Mouse (Mus musculus): Measurements from ENCODE around the gene Hoxa11. TPM values are rescaled to one million over a fixed set of nuclear protein-coding genes. Genes with fewer than 3 reads are reported as not detected.

The Hoxa11 gene
- polyA plus RNA-seq, 1 experiment from 2014 or later: not detected

GRCm38 (mm10) chr6:52244471-52245039 lies 1.1 kb downstream of the Hoxa11 start:
- Histone ChIP-seq H3K36me3 (ENCODE audit: control insufficient read depth, insufficient read depth, low read length) (no peaks in the 10 kb centered on the region), H3K4me2 (ENCODE audit: low read length) (no peak overlapping the region), H3K4me1 (ENCODE audit: control insufficient read depth, insufficient read depth, low read length) (no peaks in the 10 kb centered on the region), H3K9me3 (ENCODE audit: control insufficient read depth, low read length) (no peaks in the 10 kb centered on the region), H3K27me3 (ENCODE audit: control insufficient read depth, insufficient read depth, low read length) (peaks cover 100% of the 10 kb centered on the region), H3K9ac (replicated peaks; ENCODE audit: low read length) (no peak overlapping the region), H3K4me3 (replicated peaks; ENCODE audit: low read depth, low read length) (no peak overlapping the region), H3K27ac (replicated peaks; ENCODE audit: low read depth, low read length) (no peak overlapping the region)
- WGBS: 2% methylated on average over 23 of the region's 23 CpGs
- ATAC-seq (ENCODE audit: low FRiP score, low TSS enrichment) (no peak), DNase-seq (no peak)

GRCm38 (mm10) chr6:52243681-52244121 lies 1.9 kb downstream of the Hoxa11 start:
- H3K36me3 ChIP-seq (ENCODE audit: control insufficient read depth, insufficient read depth, low read length): no peaks in the 10 kb centered on the region
- H3K4me3 ChIP-seq (replicated peaks; ENCODE audit: low read depth, low read length): no peak overlapping the region
- H3K27me3 ChIP-seq (ENCODE audit: control insufficient read depth, insufficient read depth, low read length): peaks cover 99% of the 10 kb centered on the region
- no peak overlapping the region for H3K4me2 ChIP-seq (ENCODE audit: low read length)
- WGBS: under 1% methylated on average over 12 of the region's 12 CpGs
- H3K27ac ChIP-seq (replicated peaks; ENCODE audit: low read depth, low read length): no peak overlapping the region
- H3K4me1 ChIP-seq (ENCODE audit: control insufficient read depth, insufficient read depth, low read length): no peaks in the 10 kb centered on the region
- no peaks in the 10 kb centered on the region for H3K9me3 ChIP-seq (ENCODE audit: control insufficient read depth, low read length)
- no peak for DNase-seq
- H3K9ac ChIP-seq (replicated peaks; ENCODE audit: low read length): no peak overlapping the region
- ATAC-seq (ENCODE audit: low FRiP score, low TSS enrichment): no peak

GRCm38 (mm10) chr6:52242801-52243332 lies 2.7 kb downstream of the Hoxa11 start:
- H3K9me3 ChIP-seq (ENCODE audit: control insufficient read depth, low read length): no peaks in the 10 kb centered on the region
- ATAC-seq (ENCODE audit: low FRiP score, low TSS enrichment): no peak
- no peaks in the 10 kb centered on the region for H3K36me3 ChIP-seq (ENCODE audit: control insufficient read depth, insufficient read depth, low read length)
- no peaks in the 10 kb centered on the region for H3K4me1 ChIP-seq (ENCODE audit: control insufficient read depth, insufficient read depth, low read length)
- H3K4me2 ChIP-seq (ENCODE audit: low read length): no peak overlapping the region
- no peak for DNase-seq
- no peak overlapping the region for H3K9ac ChIP-seq (replicated peaks; ENCODE audit: low read length)
- peaks cover 99% of the 10 kb centered on the region for H3K27me3 ChIP-seq (ENCODE audit: control insufficient read depth, insufficient read depth, low read length)
- H3K4me3 ChIP-seq (replicated peaks; ENCODE audit: low read depth, low read length): no peak overlapping the region
- WGBS: 2% methylated on average over 4 of the region's 4 CpGs
- no peak overlapping the region for H3K27ac ChIP-seq (replicated peaks; ENCODE audit: low read depth, low read length)

- Histone ChIP-seq H3K27ac (replicated peaks; ENCODE audit: low read depth, low read length) (no peak overlapping the region), H3K9me3 (ENCODE audit: control insufficient read depth, low read length) (no peaks in the 10 kb centered on the region), H3K9ac (replicated peaks; ENCODE audit: low read length) (no peak overlapping the region), H3K36me3 (ENCODE audit: control insufficient read depth, insufficient read depth, low read length) (no peaks in the 10 kb centered on the region), H3K4me2 (ENCODE audit: low read length) (no peak overlapping the region), H3K4me1 (ENCODE audit: control insufficient read depth, insufficient read depth, low read length) (no peaks in the 10 kb centered on the region), H3K4me3 (replicated peaks; ENCODE audit: low read depth, low read length) (no peak overlapping the region), H3K27me3 (ENCODE audit: control insufficient read depth, insufficient read depth, low read length) (peaks cover 99% of the 10 kb centered on the region)
- ATAC-seq (ENCODE audit: low FRiP score, low TSS enrichment) (no peak), DNase-seq (no peak)
- 4% methylated on average over 9 of the region's 9 CpGs for whole genome bisulfite sequencing
Observed at GRCm38 (mm10) chr6:52241001-52241621, 4.5 kb downstream of the Hoxa11 start.

- no peaks in the 10 kb centered on the region for H3K4me1 ChIP-seq (ENCODE audit: control insufficient read depth, insufficient read depth, low read length)
- peaks cover 99% of the 10 kb centered on the region for H3K27me3 ChIP-seq (ENCODE audit: control insufficient read depth, insufficient read depth, low read length)
- under 1% methylated on average over 35 of the region's 35 CpGs for WGBS
- no peak within 1 kb of the TSS for H3K4me3 ChIP-seq (replicated peaks; ENCODE audit: low read depth, low read length)
- H3K4me2 ChIP-seq (ENCODE audit: low read length): no peak within 1 kb of the TSS
- DNase-seq: peak; percentile 85
- no peaks in the 10 kb centered on the region for H3K36me3 ChIP-seq (ENCODE audit: control insufficient read depth, insufficient read depth, low read length)
- no peak within 1 kb of the TSS for H3K9ac ChIP-seq (replicated peaks; ENCODE audit: low read length)
- ATAC-seq (ENCODE audit: low FRiP score, low TSS enrichment): no peak
- H3K27ac ChIP-seq (replicated peaks; ENCODE audit: low read depth, low read length): no peak within 1 kb of the TSS
- H3K9me3 ChIP-seq (ENCODE audit: control insufficient read depth, low read length): no peaks in the 10 kb centered on the region
Observed at GRCm38 (mm10) chr6:52240389-52241000, 5.1 kb downstream of the Hoxa11 start, which contains the start of gene Hoxa10. Gene Hoxa10, minus strand, starts transcription at chr6:52240854.

GRCm38 (mm10) chr6:52239625-52240388 lies 5.8 kb downstream of the Hoxa11 start:
- 2% methylated on average over 30 of the region's 30 CpGs for WGBS
- Histone ChIP-seq H3K4me3 (replicated peaks; ENCODE audit: low read depth, low read length) (no peak overlapping the region), H3K9ac (replicated peaks; ENCODE audit: low read length) (no peak overlapping the region), H3K9me3 (ENCODE audit: control insufficient read depth, low read length) (no peaks in the 10 kb centered on the region), H3K27me3 (ENCODE audit: control insufficient read depth, insufficient read depth, low read length) (peaks cover 99% of the 10 kb centered on the region), H3K4me2 (ENCODE audit: low read length) (no peak overlapping the region), H3K4me1 (ENCODE audit: control insufficient read depth, insufficient read depth, low read length) (no peaks in the 10 kb centered on the region), H3K36me3 (ENCODE audit: control insufficient read depth, insufficient read depth, low read length) (no peaks in the 10 kb centered on the region), H3K27ac (replicated peaks; ENCODE audit: low read depth, low read length) (no peak overlapping the region)
- DNase-seq: no peak
- ATAC-seq (ENCODE audit: low FRiP score, low TSS enrichment): no peak

- Histone ChIP-seq H3K27ac (replicated peaks; ENCODE audit: low read depth, low read length) (no peak overlapping the region), H3K9ac (replicated peaks; ENCODE audit: low read length) (no peak overlapping the region), H3K36me3 (ENCODE audit: control insufficient read depth, insufficient read depth, low read length) (no peaks in the 10 kb centered on the region), H3K4me3 (replicated peaks; ENCODE audit: low read depth, low read length) (no peak overlapping the region), H3K27me3 (ENCODE audit: control insufficient read depth, insufficient read depth, low read length) (peaks cover 99% of the 10 kb centered on the region), H3K4me1 (ENCODE audit: control insufficient read depth, insufficient read depth, low read length) (no peaks in the 10 kb centered on the region), H3K9me3 (ENCODE audit: control insufficient read depth, low read length) (no peaks in the 10 kb centered on the region), H3K4me2 (ENCODE audit: low read length) (no peak overlapping the region)
- 1% methylated on average over 7 of the region's 7 CpGs for WGBS
- DNase-seq (no peak), ATAC-seq (ENCODE audit: low FRiP score, low TSS enrichment) (no peak)
Observed at GRCm38 (mm10) chr6:52238976-52239375, 6.6 kb downstream of the Hoxa11 start.

GRCm38 (mm10) chr6:52238155-52238545 lies 7.5 kb downstream of the Hoxa11 start:
- no peak overlapping the region for H3K4me2 ChIP-seq (ENCODE audit: low read length)
- DNase-seq (no peak), ATAC-seq (ENCODE audit: low FRiP score, low TSS enrichment) (no peak)
- WGBS: 2% methylated on average over 7 of the region's 7 CpGs
- no peaks in the 10 kb centered on the region for H3K4me1 ChIP-seq (ENCODE audit: control insufficient read depth, insufficient read depth, low read length)
- H3K9me3 ChIP-seq (ENCODE audit: control insufficient read depth, low read length): no peaks in the 10 kb centered on the region
- no peak overlapping the region for H3K9ac ChIP-seq (replicated peaks; ENCODE audit: low read length)
- H3K27me3 ChIP-seq (ENCODE audit: control insufficient read depth, insufficient read depth, low read length): peaks cover 99% of the 10 kb centered on the region
- H3K27ac ChIP-seq (replicated peaks; ENCODE audit: low read depth, low read length): no peak overlapping the region
- H3K36me3 ChIP-seq (ENCODE audit: control insufficient read depth, insufficient read depth, low read length): no peaks in the 10 kb centered on the region
- no peak overlapping the region for H3K4me3 ChIP-seq (replicated peaks; ENCODE audit: low read depth, low read length)

Data from midbrain, embryonic 14.5 days (tissue).